Mouse (Mus musculus) cerebellum, adult 2 months (tissue): Measurements from ENCODE around the gene Ikbip.

ENCODE experiments used
- CTCF ChIP-seq: fragments of 200-500 bp; IDR thresholded peaks from 2 replicates; pipeline ENCODE4 v1.5.1; 2011; ENCODE audit warnings: low read depth, mild to moderate bottlenecking, control low read depth, low read length, moderate library complexity, borderline replicate concordance; ENCODE audit not compliant: insufficient read depth
- POLR2A ChIP-seq: fragments of 200-500 bp; IDR thresholded peaks from 2 replicates; pipeline ENCODE4 v1.6.1; 2011; ENCODE audit warnings: low read length, control low read depth, borderline replicate concordance; ENCODE audit not compliant: insufficient read depth

- no peak for TF ChIP-seq POLR2A
- TF ChIP-seq CTCF = no peak
These were observed 48.1 kb downstream of the Ikbip start for GRCm38 (mm10) chr10:91130792-91131191.
